Mouse (Mus musculus) heart, embryonic 12.5 days (tissue): ENCODE results near the gene Ly6g6d. TPM values are rescaled to one million over a fixed set of nuclear protein-coding genes. Genes with fewer than 3 reads are reported as not detected.

ENCODE experiments used
- ATAC-seq: fragments of 200-750 bp; cut with Nextera tagmentation; 2 replicates; pipeline ENCODE4 v1.8.0; 2017; ENCODE audit warnings: moderate TSS enrichment, moderate library complexity; ENCODE audit not compliant: insufficient number of reproducible peaks, low FRiP score
- H3K27ac ChIP-seq: fragments of 300-500 bp; sonication (generic); 2 replicates; pipeline ENCODE4 v1.5.1; 2016; ENCODE audit warnings: mild to moderate bottlenecking, moderate library complexity; ENCODE audit not compliant: poor library complexity, severe bottlenecking
- H3K27me3 ChIP-seq: fragments of 300-500 bp; sonication (generic); replicated peaks from 2 replicates; pipeline ENCODE4 v1.6.1; 2016; ENCODE audit warnings: mild to moderate bottlenecking, moderate library complexity
- H3K36me3 ChIP-seq: fragments of 300-500 bp; sonication (generic); 2 replicates; pipeline ENCODE4 v1.6.1; 2016; ENCODE audit warnings: mild to moderate bottlenecking, moderate library complexity
- H3K4me1 ChIP-seq: fragments of 300-500 bp; sonication (generic); replicated peaks from 2 replicates; pipeline ENCODE4 v1.6.1; 2016; ENCODE audit warnings: mild to moderate bottlenecking
- H3K4me2 ChIP-seq: fragments of 300-500 bp; sonication (generic); 2 replicates; pipeline ENCODE4 v1.6.1; 2016; ENCODE audit warnings: mild to moderate bottlenecking, moderate library complexity
- H3K4me3 ChIP-seq: fragments of 300-500 bp; sonication (generic); 2 replicates; pipeline ENCODE4 v1.5.1; 2016; ENCODE audit warnings: mild to moderate bottlenecking
- H3K9ac ChIP-seq: fragments of 300-500 bp; sonication (generic); 2 replicates; pipeline ENCODE4 v1.6.1; 2016; ENCODE audit warnings: mild to moderate bottlenecking, moderate library complexity
- H3K9me3 ChIP-seq: fragments of 300-500 bp; sonication (generic); replicated peaks from 2 replicates; pipeline ENCODE4 v1.6.1; 2016; ENCODE audit warnings: mild to moderate bottlenecking, moderate library complexity
- WGBS: fragments of 180-500 bp; shearing (Covaris S2); methylation state at CpG from one replicate; pipeline ENCODE4 v1.1.7; 2016; 5-methylcytosine and 5-hydroxymethylcytosine counted together
- polyA plus RNA-seq: library from polyadenylated mRNA; unstranded; fragments of >200 nt; fragmentation: Nextera tagmentation; extraction: Ambion mirVana; gene quantifications from 2 replicates; pipeline ENCODE4 v1.2.1, GENCODE M21; 2016

Ly6g6d gene
- polyA plus RNA-seq, 1 experiment from 2014 or later = 1.8 TPM

GRCm38 (mm10) chr17:35115046-35116019 lies 37.5 kb upstream of the Ly6g6d start, which contains the start of gene Ly6g5b:
Gene Ly6g5b, minus strand, starts transcription at chr17:35115428.
- WGBS = 84% methylated on average over 8 of the region's 8 CpGs
- no peaks in the 10 kb centered on the region for H3K9me3 ChIP-seq
- H3K36me3 ChIP-seq = peaks cover 57% of the 10 kb centered on the region
- no peak within 1 kb of the TSS for H3K4me3 ChIP-seq
- H3K4me1 ChIP-seq = peaks cover 8% of the 10 kb centered on the region
- no peak within 1 kb of the TSS for H3K27ac ChIP-seq
- H3K4me2 ChIP-seq = no peak within 1 kb of the TSS
- 0 out of 2 replicates have a peak, but pooled peaks cover 3% of the 10 kb centered on the region for H3K27me3 ChIP-seq
- no peak for ATAC-seq
- H3K9ac ChIP-seq = no peak within 1 kb of the TSS

- Histone ChIP-seq H3K27ac (0 out of 2 replicates have a peak overlapping the region, but pooled peaks have one; percentile 41), H3K4me1 (no peaks in the 10 kb centered on the region), H3K9me3 (no peaks in the 10 kb centered on the region), H3K9ac (no peak overlapping the region), H3K4me2 (peak overlapping the region; percentile 38; the same call in 1 of the 2 replicates), H3K36me3 (peaks cover 29% of the 10 kb centered on the region), H3K4me3 (no peak overlapping the region), H3K27me3 (0 out of 2 replicates have a peak, but pooled peaks cover 3% of the 10 kb centered on the region)
- no peak for ATAC-seq
- WGBS = 50% methylated on average over 9 of the region's 9 CpGs
Measured at GRCm38 (mm10) chr17:35111774-35112173, 33.9 kb upstream of the Ly6g6d start.

DNA sequence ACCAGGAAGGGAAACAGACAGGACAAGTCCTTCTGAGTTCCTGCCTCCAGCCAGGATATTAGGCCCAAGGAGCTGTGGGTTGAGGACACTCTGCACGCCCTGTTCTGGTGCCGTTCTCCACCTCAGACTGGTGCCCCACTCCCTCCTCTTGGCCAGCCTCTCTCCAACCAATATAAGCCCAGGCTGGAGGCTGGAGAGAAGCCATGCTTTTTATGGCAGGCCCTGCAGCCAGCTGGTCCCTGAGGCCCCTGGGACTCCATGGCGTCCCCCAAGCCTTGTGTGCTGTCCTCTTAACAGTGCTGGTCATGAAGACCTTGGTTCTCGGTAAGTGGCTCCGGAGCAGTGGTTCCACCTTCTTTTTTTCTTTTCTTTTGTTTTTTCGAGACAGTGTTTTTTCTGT lies 30.2 kb upstream of the Ly6g6d start, which contains the start of gene Ly6g5c:
Gene Ly6g5c (plus strand): TSS at position 183 of the 400 bp plus-strand sequence.
- Histone ChIP-seq H3K4me1 (peaks cover 6% of the 10 kb centered on the region), H3K4me3 (no peak within 1 kb of the TSS), H3K4me2 (no peak within 1 kb of the TSS), H3K36me3 (peaks cover 9% of the 10 kb centered on the region), H3K9ac (no peak within 1 kb of the TSS), H3K9me3 (no peaks in the 10 kb centered on the region), H3K27ac (no peak within 1 kb of the TSS), H3K27me3 (0 out of 2 replicates have a peak, but pooled peaks cover 3% of the 10 kb centered on the region)
- 78% methylated on average over 6 of the region's 6 CpGs for WGBS
- no peak for ATAC-seq

- no peak overlapping the region for H3K4me3 ChIP-seq
- no peak overlapping the region for H3K4me2 ChIP-seq
- no peaks in the 10 kb centered on the region for H3K9me3 ChIP-seq
- H3K9ac ChIP-seq = no peak overlapping the region
- no peak for ATAC-seq
- H3K27ac ChIP-seq = no peak overlapping the region
- peaks cover 19% of the 10 kb centered on the region for H3K4me1 ChIP-seq
- H3K27me3 ChIP-seq = 0 out of 2 replicates have a peak, but pooled peaks cover 3% of the 10 kb centered on the region
- WGBS = 68% methylated on average over 3 of the region's 3 CpGs
- H3K36me3 ChIP-seq = peaks cover 25% of the 10 kb centered on the region
Measured at GRCm38 (mm10) chr17:35106522-35106921, 28.7 kb upstream of the Ly6g6d start.

- Histone ChIP-seq H3K9me3 (no peaks in the 10 kb centered on the region), H3K4me3 (no peak overlapping the region), H3K27ac (no peak overlapping the region), H3K36me3 (peaks cover 31% of the 10 kb centered on the region), H3K9ac (peak overlapping the region; percentile 52), H3K4me1 (peaks cover 24% of the 10 kb centered on the region), H3K4me2 (peak overlapping the region; percentile 29; the same call in 1 of the 2 replicates), H3K27me3 (no peaks in the 10 kb centered on the region)
- 29% methylated on average over 13 of the region's 13 CpGs for WGBS
- ATAC-seq = no peak
Measured at GRCm38 (mm10) chr17:35105740-35106389, 28.0 kb upstream of the Ly6g6d start.

DNA sequence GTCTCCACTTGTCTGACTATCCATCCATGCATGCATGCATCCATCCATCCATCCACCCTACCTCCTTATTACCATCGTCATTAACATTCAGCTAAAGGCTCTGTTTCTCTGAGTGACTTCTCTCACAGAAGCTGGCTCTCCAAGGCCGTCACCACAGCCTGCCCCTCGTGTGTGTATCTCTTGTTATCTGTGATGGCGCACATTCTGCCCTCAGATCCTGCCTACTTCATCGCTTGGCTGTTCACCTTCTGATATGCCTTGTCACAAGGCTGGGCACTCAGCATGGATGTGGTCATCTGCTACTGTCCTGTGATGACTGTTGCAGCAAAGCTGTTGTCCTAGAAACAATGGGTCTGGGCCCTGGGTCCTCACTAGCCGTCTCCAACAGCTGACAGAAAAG lies 26.9 kb upstream of the Ly6g6d start:
- Histone ChIP-seq H3K4me1 (peaks cover 29% of the 10 kb centered on the region), H3K36me3 (peaks cover 42% of the 10 kb centered on the region), H3K27ac (no peak overlapping the region), H3K27me3 (no peaks in the 10 kb centered on the region), H3K9ac (no peak overlapping the region), H3K4me2 (no peak overlapping the region), H3K9me3 (no peaks in the 10 kb centered on the region), H3K4me3 (no peak overlapping the region)
- WGBS = 52% methylated on average over 6 of the region's 6 CpGs
- no peak for ATAC-seq

GRCm38 (mm10) chr17:35104079-35104478 lies 26.2 kb upstream of the Ly6g6d start:
- Histone ChIP-seq H3K9ac (no peak overlapping the region), H3K9me3 (no peaks in the 10 kb centered on the region), H3K4me2 (no peak overlapping the region), H3K27me3 (no peaks in the 10 kb centered on the region), H3K4me3 (no peak overlapping the region), H3K4me1 (peaks cover 29% of the 10 kb centered on the region), H3K36me3 (peaks cover 49% of the 10 kb centered on the region), H3K27ac (no peak overlapping the region)
- ATAC-seq = no peak
- 83% methylated on average over 7 of the region's 7 CpGs for WGBS

DNA sequence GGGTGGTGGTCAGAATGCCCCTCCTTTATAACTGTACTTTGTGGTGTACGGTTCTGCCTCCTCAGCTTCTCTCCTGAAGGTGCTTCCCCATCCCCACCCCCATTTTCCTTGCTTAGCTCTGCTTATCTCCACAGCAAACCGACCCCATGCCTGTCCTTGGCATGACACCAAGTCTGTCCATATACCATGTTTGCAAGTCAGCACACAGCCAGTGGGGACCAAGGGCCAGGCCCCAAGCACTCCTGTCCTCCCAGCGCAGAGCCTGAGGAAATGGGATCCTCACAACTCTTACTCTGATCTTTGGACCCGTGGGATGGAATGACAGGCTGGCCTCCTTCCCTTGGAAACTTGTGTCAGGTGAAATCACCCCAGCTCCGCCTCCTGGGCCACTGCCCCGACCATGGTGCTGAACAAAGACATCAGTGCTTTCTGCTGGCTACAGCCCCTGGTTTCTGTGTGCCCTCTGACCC lies 25.4 kb upstream of the Ly6g6d start:
- no peak overlapping the region for H3K4me2 ChIP-seq
- peaks cover 57% of the 10 kb centered on the region for H3K36me3 ChIP-seq
- no peak overlapping the region for H3K9ac ChIP-seq
- H3K27me3 ChIP-seq = no peaks in the 10 kb centered on the region
- H3K27ac ChIP-seq = no peak overlapping the region
- WGBS = 52% methylated on average over 6 of the region's 6 CpGs
- H3K4me3 ChIP-seq = no peak overlapping the region
- ATAC-seq = no peak
- no peaks in the 10 kb centered on the region for H3K9me3 ChIP-seq
- peaks cover 29% of the 10 kb centered on the region for H3K4me1 ChIP-seq

GRCm38 (mm10) chr17:35102299-35102698 lies 24.4 kb upstream of the Ly6g6d start:
- no peaks in the 10 kb centered on the region for H3K27me3 ChIP-seq
- H3K4me1 ChIP-seq = peaks cover 29% of the 10 kb centered on the region
- no peak overlapping the region for H3K27ac ChIP-seq
- H3K9me3 ChIP-seq = no peaks in the 10 kb centered on the region
- no peak overlapping the region for H3K4me2 ChIP-seq
- H3K36me3 ChIP-seq = peaks cover 66% of the 10 kb centered on the region
- no peak overlapping the region for H3K9ac ChIP-seq
- H3K4me3 ChIP-seq = no peak overlapping the region
- WGBS = 69% methylated on average over 8 of the region's 8 CpGs
- ATAC-seq = no peak

GRCm38 (mm10) chr17:35101161-35101560 lies 23.3 kb upstream of the Ly6g6d start:
- no peak overlapping the region for H3K9ac ChIP-seq
- H3K36me3 ChIP-seq = peaks cover 77% of the 10 kb centered on the region
- no peak overlapping the region for H3K4me2 ChIP-seq
- peaks cover 29% of the 10 kb centered on the region for H3K4me1 ChIP-seq
- WGBS = 87% methylated on average over 11 of the region's 11 CpGs
- no peaks in the 10 kb centered on the region for H3K9me3 ChIP-seq
- H3K4me3 ChIP-seq = no peak overlapping the region
- no peaks in the 10 kb centered on the region for H3K27me3 ChIP-seq
- no peak overlapping the region for H3K27ac ChIP-seq
- no peak for ATAC-seq
